Mouse (Mus musculus) lung, embryonic 15.5 days (tissue): ENCODE results near the gene Synrg. TPM values are rescaled to one million over a fixed set of nuclear protein-coding genes. Genes with fewer than 3 reads are reported as not detected.

Source experiments
- ATAC-seq: fragments of 200-750 bp; cut with Nextera tagmentation; 2 replicates; pipeline ENCODE4 v1.8.0; 2017; ENCODE audit warnings: moderate number of reproducible peaks, borderline replicate concordance; ENCODE audit not compliant: low FRiP score, low TSS enrichment; ENCODE audit errors: extremely low read depth
- H3K27ac ChIP-seq: fragments of 300-500 bp; sonication (generic); 2 replicates; pipeline ENCODE4 v1.5.1; 2015; ENCODE audit warnings: moderate library complexity, mild to moderate bottlenecking, inconsistent platforms
- H3K27me3 ChIP-seq: fragments of 300-500 bp; sonication (generic); 2 replicates; pipeline ENCODE4 v1.6.1; 2015; ENCODE audit warnings: inconsistent platforms
- H3K36me3 ChIP-seq: fragments of 300-500 bp; sonication (generic); 2 replicates; pipeline ENCODE4 v1.6.1; 2015; ENCODE audit warnings: inconsistent platforms
- H3K4me1 ChIP-seq: fragments of 300-500 bp; sonication (generic); 2 replicates; pipeline ENCODE4 v1.6.1; 2015; ENCODE audit warnings: inconsistent platforms
- H3K4me2 ChIP-seq: fragments of 300-500 bp; sonication (generic); 2 replicates; pipeline ENCODE4 v1.6.1; 2015; ENCODE audit warnings: inconsistent platforms, mild to moderate bottlenecking, moderate library complexity
- H3K4me3 ChIP-seq: fragments of 300-500 bp; sonication (generic); 2 replicates; pipeline ENCODE4 v1.5.1; 2015; ENCODE audit warnings: mild to moderate bottlenecking, inconsistent platforms
- H3K9ac ChIP-seq: fragments of 300-500 bp; sonication (generic); 2 replicates; pipeline ENCODE4 v1.6.1; 2015; ENCODE audit warnings: inconsistent platforms
- H3K9me3 ChIP-seq: fragments of 300-500 bp; sonication (generic); 2 replicates; pipeline ENCODE4 v1.6.1; 2016; ENCODE audit warnings: inconsistent platforms
- WGBS: fragments of 180-500 bp; shearing (Covaris S2); methylation state at CpG from one replicate; pipeline ENCODE4 v1.1.7; 2015; 5-methylcytosine and 5-hydroxymethylcytosine counted together
- polyA plus RNA-seq: library from polyadenylated mRNA; unstranded; fragments of >200 nt; fragmentation: Nextera tagmentation; extraction: Ambion mirVana; gene quantifications from 2 replicates; pipeline ENCODE4 v1.2.1, GENCODE M21; 2015

The Synrg gene
- polyA plus RNA-seq, 1 experiment from 2014 or later = 11.3 TPM

GRCm38 (mm10) chr11:83967436-83968204 lies 3.4 kb downstream of the Synrg start:
- Histone ChIP-seq H3K4me2 (no peak overlapping the region), H3K4me3 (no peak overlapping the region), H3K4me1 (peaks cover 14% of the 10 kb centered on the region), H3K9me3 (no peaks in the 10 kb centered on the region), H3K27ac (no peak overlapping the region), H3K9ac (no peak overlapping the region), H3K27me3 (no peaks in the 10 kb centered on the region), H3K36me3 (peaks cover 2% of the 10 kb centered on the region; the same call in 1 of the 2 replicates)
- WGBS = 42% methylated on average over 8 of the region's 8 CpGs
- no peak for ATAC-seq

- Histone ChIP-seq H3K4me2 (no peak overlapping the region), H3K27me3 (no peaks in the 10 kb centered on the region), H3K4me1 (peaks cover 14% of the 10 kb centered on the region), H3K36me3 (no peaks in the 10 kb centered on the region), H3K27ac (no peak overlapping the region), H3K9ac (no peak overlapping the region), H3K4me3 (no peak overlapping the region), H3K9me3 (no peaks in the 10 kb centered on the region)
- ATAC-seq = no peak
- 70% methylated on average over 6 of the region's 6 CpGs for whole genome bisulfite sequencing
Measured at GRCm38 (mm10) chr11:83968205-83968575, 4.0 kb downstream of the Synrg start.

DNA sequence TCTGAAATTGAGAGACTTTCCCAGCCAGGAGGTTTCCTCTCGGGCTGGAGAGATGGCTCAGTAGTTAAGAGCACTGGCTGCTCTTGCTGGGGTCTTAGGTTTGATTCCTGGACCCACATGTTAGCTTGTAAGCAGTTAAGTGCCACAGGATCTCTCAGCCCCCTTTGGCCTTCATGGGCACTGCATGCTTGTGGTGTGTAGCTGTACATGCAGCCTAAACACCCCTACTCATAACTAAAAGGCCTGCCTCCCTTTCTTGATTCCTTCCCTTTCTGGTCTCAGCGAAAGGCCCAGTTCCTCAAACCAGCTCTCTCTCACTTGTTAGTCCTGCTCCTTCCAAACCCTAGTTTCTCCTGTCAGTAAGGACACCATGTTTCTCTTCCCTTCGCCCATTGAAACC lies 4.8 kb downstream of the Synrg start:
- Histone ChIP-seq H3K27me3 (no peaks in the 10 kb centered on the region), H3K36me3 (no peaks in the 10 kb centered on the region), H3K4me2 (no peak overlapping the region), H3K4me3 (no peak overlapping the region), H3K4me1 (peaks cover 14% of the 10 kb centered on the region), H3K9ac (no peak overlapping the region), H3K9me3 (no peaks in the 10 kb centered on the region), H3K27ac (no peak overlapping the region)
- 83% methylated on average over 3 of the region's 3 CpGs for WGBS
- no peak for ATAC-seq

GRCm38 (mm10) chr11:83974561-83975346 lies 10.5 kb downstream of the Synrg start:
- H3K27me3 ChIP-seq = no peaks in the 10 kb centered on the region
- no peaks in the 10 kb centered on the region for H3K9me3 ChIP-seq
- ATAC-seq = no peak
- H3K4me2 ChIP-seq = no peak overlapping the region
- no peak overlapping the region for H3K4me3 ChIP-seq
- no peak overlapping the region for H3K27ac ChIP-seq
- H3K9ac ChIP-seq = no peak overlapping the region
- H3K36me3 ChIP-seq = peaks cover 16% of the 10 kb centered on the region; the same call in 1 of the 2 replicates
- 72% methylated on average over 7 of the region's 7 CpGs for WGBS
- no peaks in the 10 kb centered on the region for H3K4me1 ChIP-seq

GRCm38 (mm10) chr11:83975488-83975887 lies 11.3 kb downstream of the Synrg start:
- no peak overlapping the region for H3K9ac ChIP-seq
- WGBS = 83% methylated on average over 1 of the region's 1 CpGs

GRCm38 (mm10) chr11:83976236-83976977 lies 12.2 kb downstream of the Synrg start:
- no peak overlapping the region for H3K9ac ChIP-seq
- 88% methylated on average over 13 of the region's 13 CpGs for WGBS
- no peak overlapping the region for H3K4me2 ChIP-seq
- H3K36me3 ChIP-seq = peaks cover 24% of the 10 kb centered on the region; the same call in 1 of the 2 replicates
- ATAC-seq = no peak
- no peaks in the 10 kb centered on the region for H3K27me3 ChIP-seq
- no peaks in the 10 kb centered on the region for H3K4me1 ChIP-seq
- H3K4me3 ChIP-seq = no peak overlapping the region
- H3K27ac ChIP-seq = no peak overlapping the region
- no peaks in the 10 kb centered on the region for H3K9me3 ChIP-seq

More at GRCm38 (mm10) chr11:83975488-83975887, 11.3 kb downstream of the Synrg start:
- H3K4me1 ChIP-seq = no peaks in the 10 kb centered on the region
- no peaks in the 10 kb centered on the region for H3K9me3 ChIP-seq
- no peaks in the 10 kb centered on the region for H3K27me3 ChIP-seq
- ATAC-seq = no peak
- no peak overlapping the region for H3K4me3 ChIP-seq
- no peak overlapping the region for H3K4me2 ChIP-seq
- peaks cover 23% of the 10 kb centered on the region; the same call in 1 of the 2 replicates for H3K36me3 ChIP-seq
- no peak overlapping the region for H3K27ac ChIP-seq

DNA sequence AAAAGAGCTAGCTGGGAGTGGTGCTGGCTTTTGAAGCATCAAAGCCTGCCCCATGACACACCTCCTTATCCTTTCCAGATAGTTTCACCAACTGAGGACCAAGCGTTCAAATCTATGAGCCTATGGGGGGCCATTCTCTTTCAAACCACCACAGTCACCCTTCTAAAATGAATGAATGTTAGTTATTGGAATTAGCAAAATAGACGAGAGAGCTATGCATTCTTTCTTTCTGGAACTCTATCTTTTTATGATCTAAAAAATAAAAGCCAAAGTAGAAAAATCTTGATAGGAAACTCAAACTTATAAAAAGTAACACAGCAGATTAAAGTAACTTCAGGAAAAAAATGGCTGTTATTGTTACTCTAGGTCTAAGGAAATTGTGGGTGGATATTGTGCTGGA lies 13.6 kb downstream of the Synrg start:
- H3K9ac ChIP-seq = no peak overlapping the region
- no peak for ATAC-seq
- 81% methylated on average over 2 of the region's 2 CpGs for WGBS
- no peak overlapping the region for H3K4me2 ChIP-seq
- H3K4me1 ChIP-seq = no peaks in the 10 kb centered on the region
- peaks cover 33% of the 10 kb centered on the region for H3K36me3 ChIP-seq
- H3K27ac ChIP-seq = no peak overlapping the region
- no peaks in the 10 kb centered on the region for H3K9me3 ChIP-seq
- H3K27me3 ChIP-seq = no peaks in the 10 kb centered on the region
- no peak overlapping the region for H3K4me3 ChIP-seq

DNA sequence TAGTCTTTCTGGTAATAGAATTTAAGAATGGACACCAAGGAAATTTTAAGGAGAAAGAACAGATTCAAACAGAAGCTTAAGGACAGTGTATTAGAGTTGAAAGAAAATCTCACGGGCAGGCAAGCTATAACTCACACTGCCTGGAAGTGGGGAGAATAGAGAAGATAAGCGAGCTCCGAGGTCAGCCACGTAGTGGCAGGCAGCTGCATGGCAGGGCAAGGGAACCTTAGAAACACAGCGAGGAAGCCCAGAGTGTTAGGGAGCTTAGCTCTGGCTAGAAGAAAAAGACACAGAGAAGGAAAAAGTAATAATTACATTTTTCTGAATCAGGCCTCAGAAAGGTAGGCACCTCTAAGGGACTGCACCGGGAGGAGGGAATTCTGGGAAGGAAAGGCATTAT lies 15.8 kb downstream of the Synrg start:
- Histone ChIP-seq H3K4me1 (no peaks in the 10 kb centered on the region), H3K4me2 (no peak overlapping the region), H3K27ac (no peak overlapping the region), H3K36me3 (peaks cover 44% of the 10 kb centered on the region), H3K4me3 (no peak overlapping the region), H3K27me3 (no peaks in the 10 kb centered on the region), H3K9me3 (no peaks in the 10 kb centered on the region), H3K9ac (no peak overlapping the region)
- 75% methylated on average over 6 of the region's 6 CpGs for WGBS
- ATAC-seq = no peak

DNA sequence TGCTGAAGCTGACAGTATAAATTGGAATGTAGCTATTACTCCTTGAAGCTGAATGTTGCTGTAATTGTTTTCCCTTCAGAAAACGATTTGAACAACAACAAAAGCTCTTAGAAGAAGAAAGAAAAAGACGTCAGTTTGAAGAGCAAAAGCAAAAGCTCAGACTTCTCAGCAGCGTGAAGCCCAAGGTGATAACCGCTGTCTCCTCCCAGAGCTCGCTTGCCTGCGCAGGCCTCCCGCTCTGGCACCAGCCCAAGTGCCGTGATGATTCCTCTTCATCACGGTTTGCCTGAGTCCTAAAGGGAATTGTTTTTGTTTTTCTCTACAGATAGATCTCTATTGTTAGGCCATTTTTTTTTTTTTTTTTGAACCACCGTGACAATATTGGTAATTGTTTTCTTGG lies 17.1 kb downstream of the Synrg start:
- Histone ChIP-seq H3K4me1 (no peaks in the 10 kb centered on the region), H3K27ac (no peak overlapping the region), H3K4me2 (no peak overlapping the region), H3K36me3 (peaks cover 52% of the 10 kb centered on the region), H3K27me3 (no peaks in the 10 kb centered on the region), H3K4me3 (no peak overlapping the region), H3K9ac (no peak overlapping the region), H3K9me3 (no peaks in the 10 kb centered on the region)
- WGBS = 69% methylated on average over 10 of the region's 10 CpGs
- no peak for ATAC-seq

GRCm38 (mm10) chr11:83991701-83992100 lies 27.5 kb downstream of the Synrg start:
- Histone ChIP-seq H3K4me3 (no peak overlapping the region), H3K4me1 (no peaks in the 10 kb centered on the region), H3K36me3 (peaks cover 45% of the 10 kb centered on the region), H3K27ac (no peak overlapping the region), H3K9ac (no peak overlapping the region), H3K4me2 (no peak overlapping the region), H3K27me3 (no peaks in the 10 kb centered on the region), H3K9me3 (no peaks in the 10 kb centered on the region)
- no peak for ATAC-seq
- WGBS = 63% methylated on average over 4 of the region's 4 CpGs

- peaks cover 35% of the 10 kb centered on the region; the same call in 1 of the 2 replicates for H3K36me3 ChIP-seq
- ATAC-seq = no peak
- H3K4me1 ChIP-seq = no peaks in the 10 kb centered on the region
- H3K27me3 ChIP-seq = no peaks in the 10 kb centered on the region
- no peak overlapping the region for H3K9ac ChIP-seq
- 39% methylated on average over 2 of the region's 2 CpGs for WGBS
- no peaks in the 10 kb centered on the region for H3K9me3 ChIP-seq
- no peak overlapping the region for H3K4me2 ChIP-seq
- no peak overlapping the region for H3K27ac ChIP-seq
- no peak overlapping the region for H3K4me3 ChIP-seq
Measured at GRCm38 (mm10) chr11:83993428-83993827, 29.2 kb downstream of the Synrg start.
